Mouse (Mus musculus) intestine, embryonic 15.5 days (tissue): Measurements from ENCODE around the gene Echs1. TPM values are rescaled to one million over a fixed set of nuclear protein-coding genes. Genes with fewer than 3 reads are reported as not detected.
A peak's percentile ranks its signal among the peaks of the same experiment; 100 is the strongest.

Experiments used
- ATAC-seq: fragments of 200-750 bp; cut with Nextera tagmentation; 2 replicates; pipeline ENCODE4 v1.8.0; 2017; ENCODE audit warnings: moderate TSS enrichment, moderate library complexity
- H3K27ac ChIP-seq: fragments of 300-500 bp; sonication (generic); 2 replicates; pipeline ENCODE4 v1.5.1; 2015; ENCODE audit warnings: mild to moderate bottlenecking, inconsistent platforms
- H3K27me3 ChIP-seq: fragments of 300-500 bp; sonication (generic); replicated peaks from 2 replicates; pipeline ENCODE4 v1.6.1; 2015; ENCODE audit warnings: inconsistent platforms
- H3K36me3 ChIP-seq: fragments of 300-500 bp; sonication (generic); 2 replicates; pipeline ENCODE4 v1.6.1; 2015; ENCODE audit warnings: inconsistent platforms
- H3K4me1 ChIP-seq: fragments of 300-500 bp; sonication (generic); replicated peaks from 2 replicates; pipeline ENCODE4 v1.6.1; 2015; ENCODE audit warnings: inconsistent platforms
- H3K4me2 ChIP-seq: fragments of 300-500 bp; sonication (generic); replicated peaks from 2 replicates; pipeline ENCODE4 v1.6.1; 2015; ENCODE audit warnings: mild to moderate bottlenecking, inconsistent platforms
- H3K4me3 ChIP-seq: fragments of 300-500 bp; sonication (generic); replicated peaks from 2 replicates; pipeline ENCODE4 v1.5.1; 2015; ENCODE audit warnings: inconsistent platforms
- H3K9ac ChIP-seq: fragments of 300-500 bp; sonication (generic); 2 replicates; pipeline ENCODE4 v1.6.1; 2015; ENCODE audit warnings: inconsistent platforms
- H3K9me3 ChIP-seq: fragments of 300-500 bp; sonication (generic); 2 replicates; pipeline ENCODE4 v1.6.1; 2016; ENCODE audit warnings: inconsistent platforms
- WGBS: fragments of 180-500 bp; shearing (Covaris S2); methylation state at CpG from one replicate; pipeline ENCODE4 v1.1.7; 2015; 5-methylcytosine and 5-hydroxymethylcytosine counted together
- polyA plus RNA-seq: library from polyadenylated mRNA; unstranded; fragments of >200 nt; fragmentation: Nextera tagmentation; extraction: Ambion mirVana; gene quantifications from 2 replicates; pipeline ENCODE4 v1.2.1, GENCODE M21; 2015

Gene Echs1
- 183 and 188 TPM in 2 replicates for polyA plus RNA-seq

- Histone ChIP-seq H3K9me3 (no peaks in the 10 kb centered on the region), H3K9ac (peak within 1 kb of the TSS; percentile 89), H3K36me3 (peaks cover 3% of the 10 kb centered on the region; the same call in 1 of the 2 replicates), H3K4me3 (peak within 1 kb of the TSS; percentile 75), H3K4me1 (0 out of 2 replicates have a peak, but pooled peaks cover 3% of the 10 kb centered on the region), H3K27me3 (no peaks in the 10 kb centered on the region), H3K4me2 (peak within 1 kb of the TSS; percentile 82), H3K27ac (peak within 1 kb of the TSS; percentile 87)
- peak; percentile 96 for ATAC-seq
- WGBS: 4% methylated on average over 28 of the region's 28 CpGs
Measured at GRCm38 (mm10) chr7:140116329-140117054, at the start of gene Echs1. Echs1 (minus strand) TSS chr7:140116476.

- no peaks in the 10 kb centered on the region; the same call in 1 of the 2 replicates for H3K27me3 ChIP-seq
- H3K9ac ChIP-seq: no peak within 1 kb of the TSS
- H3K9me3 ChIP-seq: no peaks in the 10 kb centered on the region
- 80% methylated on average over 7 of the region's 7 CpGs for WGBS
- no peaks in the 10 kb centered on the region for H3K36me3 ChIP-seq
- no peak for ATAC-seq
- no peaks in the 10 kb centered on the region for H3K4me1 ChIP-seq
- H3K4me2 ChIP-seq: no peak within 1 kb of the TSS
- H3K27ac ChIP-seq: no peak within 1 kb of the TSS
- no peak within 1 kb of the TSS for H3K4me3 ChIP-seq
Measured at GRCm38 (mm10) chr7:140164664-140165063, 48.4 kb upstream of the Echs1 start, which contains the start of gene Olfr522. Olfr522 (minus strand) TSS chr7:140164764.

GRCm38 (mm10) chr7:140160363-140160762 lies 44.1 kb upstream of the Echs1 start:
- no peak overlapping the region for H3K9ac ChIP-seq
- WGBS: 79% methylated on average over 3 of the region's 3 CpGs
- H3K4me3 ChIP-seq: no peak overlapping the region
- H3K4me1 ChIP-seq: no peaks in the 10 kb centered on the region
- H3K27me3 ChIP-seq: peaks cover 7% of the 10 kb centered on the region
- no peak overlapping the region for H3K4me2 ChIP-seq
- ATAC-seq: no peak
- no peaks in the 10 kb centered on the region for H3K9me3 ChIP-seq
- no peaks in the 10 kb centered on the region for H3K36me3 ChIP-seq
- no peak overlapping the region for H3K27ac ChIP-seq

- 3% methylated on average over 28 of the region's 28 CpGs for WGBS
- H3K9ac ChIP-seq: no peak within 1 kb of the TSS; the same call in 1 of the 2 replicates
Measured at GRCm38 (mm10) chr7:140154218-140154927, 38.1 kb upstream of the Echs1 start, which contains the start of gene Sprn. Sprn (minus strand) TSS chr7:140154877.

GRCm38 (mm10) chr7:140153829-140154217 lies 37.5 kb upstream of the Echs1 start:
- H3K27me3 ChIP-seq: peaks cover 37% of the 10 kb centered on the region
- H3K9ac ChIP-seq: no peak overlapping the region
- 33% methylated on average over 4 of the region's 4 CpGs for WGBS
- 0 out of 2 replicates have a peak overlapping the region, but pooled peaks have one; percentile 24 for H3K4me3 ChIP-seq
- peak overlapping the region; percentile 53 for H3K4me2 ChIP-seq
- H3K9me3 ChIP-seq: no peaks in the 10 kb centered on the region
- H3K27ac ChIP-seq: no peak overlapping the region
- H3K36me3 ChIP-seq: no peaks in the 10 kb centered on the region
- ATAC-seq: no peak
- peaks cover 5% of the 10 kb centered on the region; the same call in 1 of the 2 replicates for H3K4me1 ChIP-seq

More at GRCm38 (mm10) chr7:140154218-140154927, 38.1 kb upstream of the Echs1 start, which contains the start of gene Sprn:
- H3K4me3 ChIP-seq: peak within 1 kb of the TSS; percentile 24
- H3K4me2 ChIP-seq: peak within 1 kb of the TSS; percentile 48
- H3K27ac ChIP-seq: no peak within 1 kb of the TSS
- H3K27me3 ChIP-seq: peaks cover 37% of the 10 kb centered on the region
- ATAC-seq: peak; percentile 28; the same call in 1 of the 2 replicates
- H3K4me1 ChIP-seq: peaks cover 5% of the 10 kb centered on the region; the same call in 1 of the 2 replicates
- no peaks in the 10 kb centered on the region for H3K36me3 ChIP-seq
- no peaks in the 10 kb centered on the region for H3K9me3 ChIP-seq

GRCm38 (mm10) chr7:140153383-140153782 lies 37.1 kb upstream of the Echs1 start:
- Histone ChIP-seq H3K4me1 (peaks cover 5% of the 10 kb centered on the region; the same call in 1 of the 2 replicates), H3K27me3 (peaks cover 37% of the 10 kb centered on the region), H3K9me3 (no peaks in the 10 kb centered on the region), H3K36me3 (no peaks in the 10 kb centered on the region), H3K4me3 (peak overlapping the region; percentile 24), H3K9ac (peak overlapping the region; percentile 22), H3K4me2 (peak overlapping the region; percentile 53), H3K27ac (no peak overlapping the region)
- peak; percentile 53; the same call in 1 of the 2 replicates for ATAC-seq
- 7% methylated on average over 28 of the region's 28 CpGs for WGBS

GRCm38 (mm10) chr7:140144550-140144949 lies 28.3 kb upstream of the Echs1 start:
- 0 out of 2 replicates have a peak, but pooled peaks cover 4% of the 10 kb centered on the region for H3K36me3 ChIP-seq
- no peak overlapping the region for H3K27ac ChIP-seq
- H3K27me3 ChIP-seq: no peaks in the 10 kb centered on the region
- H3K9me3 ChIP-seq: no peaks in the 10 kb centered on the region
- WGBS: 86% methylated on average over 4 of the region's 4 CpGs
- H3K4me2 ChIP-seq: no peak overlapping the region
- no peak overlapping the region for H3K4me3 ChIP-seq
- ATAC-seq: no peak
- H3K4me1 ChIP-seq: no peaks in the 10 kb centered on the region
- no peak overlapping the region for H3K9ac ChIP-seq

- Histone ChIP-seq H3K27me3 (no peaks in the 10 kb centered on the region), H3K9ac (no peak overlapping the region), H3K4me2 (no peak overlapping the region), H3K36me3 (no peaks in the 10 kb centered on the region), H3K4me3 (no peak overlapping the region), H3K4me1 (no peaks in the 10 kb centered on the region), H3K9me3 (no peaks in the 10 kb centered on the region), H3K27ac (no peak overlapping the region)
- WGBS: 4% methylated on average over 14 of the region's 14 CpGs
- ATAC-seq: no peak
Measured at GRCm38 (mm10) chr7:140141350-140141749, 25.1 kb upstream of the Echs1 start.

GRCm38 (mm10) chr7:140138021-140138310 lies 21.7 kb upstream of the Echs1 start:
- H3K27ac ChIP-seq: peak overlapping the region; percentile 81
- peak overlapping the region; percentile 90 for H3K9ac ChIP-seq
- H3K4me1 ChIP-seq: no peaks in the 10 kb centered on the region
- peak overlapping the region; percentile 86 for H3K4me2 ChIP-seq
- ATAC-seq: no peak
- under 1% methylated on average over 8 of the region's 8 CpGs for WGBS
- H3K9me3 ChIP-seq: no peaks in the 10 kb centered on the region
- no peaks in the 10 kb centered on the region for H3K27me3 ChIP-seq
- peak overlapping the region; percentile 81 for H3K4me3 ChIP-seq
- H3K36me3 ChIP-seq: peaks cover 3% of the 10 kb centered on the region; the same call in 1 of the 2 replicates

- no peaks in the 10 kb centered on the region for H3K9me3 ChIP-seq
- 2% methylated on average over 39 of the region's 39 CpGs for WGBS
- peak within 1 kb of the TSS; percentile 90 for H3K9ac ChIP-seq
- peak within 1 kb of the TSS; percentile 86 for H3K4me2 ChIP-seq
- H3K4me3 ChIP-seq: peak within 1 kb of the TSS; percentile 81
- H3K4me1 ChIP-seq: no peaks in the 10 kb centered on the region
- no peaks in the 10 kb centered on the region for H3K27me3 ChIP-seq
- peak; percentile 99 for ATAC-seq
- H3K36me3 ChIP-seq: peaks cover 5% of the 10 kb centered on the region; the same call in 1 of the 2 replicates
- H3K27ac ChIP-seq: peak within 1 kb of the TSS; percentile 81
Measured at GRCm38 (mm10) chr7:140137135-140138020, 21.1 kb upstream of the Echs1 start, which contains the start of gene Mtg1. Mtg1 (plus strand) TSS chr7:140137564.

- Histone ChIP-seq H3K36me3 (peaks cover 5% of the 10 kb centered on the region; the same call in 1 of the 2 replicates), H3K4me1 (no peaks in the 10 kb centered on the region), H3K4me2 (no peak overlapping the region), H3K27ac (no peak overlapping the region), H3K9me3 (no peaks in the 10 kb centered on the region), H3K27me3 (no peaks in the 10 kb centered on the region), H3K4me3 (no peak overlapping the region), H3K9ac (no peak overlapping the region)
- no peak for ATAC-seq
- WGBS: 86% methylated on average over 5 of the region's 5 CpGs
Measured at GRCm38 (mm10) chr7:140135106-140135770, 19.0 kb upstream of the Echs1 start.
